Mouse (Mus musculus) neural tube, embryonic 11.5 days (tissue): Measurements from ENCODE around the gene Sema7a. TPM values are rescaled to one million over a fixed set of nuclear protein-coding genes. Genes with fewer than 3 reads are reported as not detected.

Source experiments
- ATAC-seq: fragments of 200-750 bp; cut with Nextera tagmentation; 2 replicates; pipeline ENCODE4 v1.8.0; 2017; ENCODE audit warnings: moderate number of reproducible peaks, mild to moderate bottlenecking, moderate TSS enrichment, moderate library complexity; ENCODE audit not compliant: insufficient read depth, low FRiP score, low TSS enrichment
- DNase-seq: peaks from one replicate; pipeline ENCODE4 v3.0.0-alpha.2; 2015; ENCODE audit warnings: low spot score
- H3K27ac ChIP-seq: fragments of 300-500 bp; sonication (generic); 2 replicates; pipeline ENCODE4 v1.5.1; 2014; ENCODE audit warnings: low read depth, mild to moderate bottlenecking, low read length
- H3K27me3 ChIP-seq: fragments of 300-500 bp; sonication (generic); 2 replicates; pipeline ENCODE4 v1.6.1; 2014; ENCODE audit warnings: mild to moderate bottlenecking, low read length, mixed read lengths; ENCODE audit not compliant: control insufficient read depth, insufficient read depth
- H3K36me3 ChIP-seq: fragments of 300-500 bp; sonication (generic); 2 replicates; pipeline ENCODE4 v1.6.1; 2014; ENCODE audit warnings: mild to moderate bottlenecking, low read length, moderate library complexity, mixed read lengths; ENCODE audit not compliant: control insufficient read depth, insufficient read depth
- H3K4me1 ChIP-seq: fragments of 300-500 bp; sonication (generic); 2 replicates; pipeline ENCODE4 v1.6.1; 2014; ENCODE audit warnings: low read length, mixed read lengths; ENCODE audit not compliant: control insufficient read depth, insufficient read depth
- H3K4me2 ChIP-seq: fragments of 300-500 bp; sonication (generic); 2 replicates; pipeline ENCODE4 v1.6.1; 2014; ENCODE audit warnings: low read depth, mild to moderate bottlenecking, moderate library complexity
- H3K4me3 ChIP-seq: fragments of 300-500 bp; sonication (generic); 2 replicates; pipeline ENCODE4 v1.5.1; 2014; ENCODE audit warnings: low read depth, low read length
- H3K9ac ChIP-seq: fragments of 300-500 bp; sonication (generic); 2 replicates; pipeline ENCODE4 v1.6.1; 2014; ENCODE audit warnings: mild to moderate bottlenecking, low read length
- H3K9me3 ChIP-seq: fragments of 300-500 bp; sonication (generic); 2 replicates; pipeline ENCODE4 v1.6.1; 2016; ENCODE audit warnings: low read length; ENCODE audit not compliant: control insufficient read depth
- WGBS: fragments of 180-500 bp; shearing (Covaris S2); extraction: QIAGEN DNeasy Blood & Tissue Kit; methylation state at CpG from one replicate; pipeline ENCODE4 v1.1.7; 2014; 5-methylcytosine and 5-hydroxymethylcytosine counted together
- polyA plus RNA-seq: library from polyadenylated mRNA; unstranded; fragments of >200 nt; fragmentation: Nextera tagmentation; extraction: Ambion mirVana; gene quantifications from 2 replicates; pipeline ENCODE4 v1.2.1, GENCODE M21; 2014

The Sema7a gene
- polyA plus RNA-seq, 1 experiment from 2014 or later, result 2.0 TPM

- Histone ChIP-seq H3K9me3 (no peaks in the 10 kb centered on the region), H3K36me3 (no peaks in the 10 kb centered on the region), H3K4me2 (peak overlapping the region; percentile 3; the same call in 1 of the 2 replicates), H3K27me3 (no peaks in the 10 kb centered on the region), H3K9ac (peak overlapping the region; percentile 14), H3K27ac (peak overlapping the region; percentile 34), H3K4me1 (no peaks in the 10 kb centered on the region), H3K4me3 (no peak overlapping the region)
- 63% methylated on average over 12 of the region's 12 CpGs for WGBS
- DNase-seq, result no peak
- peak; percentile 74 for ATAC-seq
These were observed 68.6 kb downstream of the Sema7a start for GRCm38 (mm10) chr9:58008336-58009014.

DNA sequence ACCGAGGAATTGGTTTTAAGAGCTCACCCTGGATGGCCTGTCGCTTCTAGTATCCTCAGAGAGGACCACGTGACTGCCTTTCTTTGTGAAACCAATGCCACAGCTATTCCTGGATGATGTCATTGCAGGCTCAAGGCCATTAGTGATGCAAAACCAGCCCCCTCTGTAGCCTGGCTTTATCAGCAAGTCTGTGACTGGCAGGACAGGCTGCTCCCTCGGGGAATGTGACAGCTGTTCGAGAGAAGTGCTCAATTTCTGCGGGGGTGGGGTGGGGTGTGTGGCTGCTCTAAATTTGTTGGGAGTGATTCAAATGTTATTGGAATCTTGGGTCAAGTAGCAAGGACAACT, 69.1 kb downstream of the Sema7a start:
- WGBS, result 6% methylated on average over 6 of the region's 6 CpGs
- Histone ChIP-seq H3K4me2 (peak overlapping the region; percentile 3; the same call in 1 of the 2 replicates), H3K4me3 (no peak overlapping the region), H3K9me3 (no peaks in the 10 kb centered on the region), H3K9ac (peak overlapping the region; percentile 14), H3K27me3 (no peaks in the 10 kb centered on the region), H3K27ac (peak overlapping the region; percentile 34; the same call in 1 of the 2 replicates), H3K36me3 (no peaks in the 10 kb centered on the region), H3K4me1 (no peaks in the 10 kb centered on the region)
- peak; percentile 72 for DNase-seq
- peak; percentile 86 for ATAC-seq

DNA sequence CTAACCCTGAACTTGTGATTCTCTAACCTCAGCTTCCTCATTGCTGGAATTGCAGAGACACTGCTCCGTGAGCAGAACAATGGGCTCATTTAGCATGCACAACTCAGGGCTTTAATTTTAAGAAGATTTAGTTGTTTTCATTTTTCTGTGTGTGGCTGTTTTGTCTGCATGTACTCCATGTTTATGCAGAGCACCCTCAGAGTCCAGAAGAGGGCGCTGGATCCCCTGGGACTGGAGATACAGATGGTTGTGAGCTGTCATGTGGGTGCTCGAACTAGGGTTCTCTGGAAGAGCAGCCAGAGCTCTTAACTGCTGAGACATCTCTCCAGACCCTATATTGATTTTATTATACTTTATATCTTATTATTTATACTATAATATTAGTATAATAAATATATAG, 69.7 kb downstream of the Sema7a start:
- WGBS, result 57% methylated on average over 3 of the region's 3 CpGs
- H3K27ac ChIP-seq, result no peak overlapping the region; the same call in 1 of the 2 replicates
- H3K9ac ChIP-seq, result no peak overlapping the region
- no peaks in the 10 kb centered on the region for H3K4me1 ChIP-seq
- H3K27me3 ChIP-seq, result no peaks in the 10 kb centered on the region
- no peak overlapping the region for H3K4me2 ChIP-seq
- no peak overlapping the region for H3K4me3 ChIP-seq
- H3K9me3 ChIP-seq, result no peaks in the 10 kb centered on the region
- no peak for ATAC-seq
- DNase-seq, result no peak
- no peaks in the 10 kb centered on the region for H3K36me3 ChIP-seq

GRCm38 (mm10) chr9:58011027-58011426, 71.1 kb downstream of the Sema7a start:
- Histone ChIP-seq H3K4me2 (no peak overlapping the region), H3K36me3 (no peaks in the 10 kb centered on the region), H3K4me1 (no peaks in the 10 kb centered on the region), H3K9me3 (no peaks in the 10 kb centered on the region), H3K9ac (no peak overlapping the region), H3K4me3 (no peak overlapping the region), H3K27ac (no peak overlapping the region), H3K27me3 (no peaks in the 10 kb centered on the region)
- no peak for DNase-seq
- no peak for ATAC-seq
- WGBS, result 37% methylated on average over 7 of the region's 7 CpGs

GRCm38 (mm10) chr9:58011552-58011951, 71.6 kb downstream of the Sema7a start:
- WGBS, result 82% methylated on average over 8 of the region's 8 CpGs
- Histone ChIP-seq H3K4me1 (no peaks in the 10 kb centered on the region), H3K4me2 (no peak overlapping the region), H3K27ac (no peak overlapping the region), H3K4me3 (no peak overlapping the region), H3K36me3 (no peaks in the 10 kb centered on the region), H3K9me3 (no peaks in the 10 kb centered on the region), H3K9ac (no peak overlapping the region), H3K27me3 (no peaks in the 10 kb centered on the region)
- DNase-seq, result no peak
- no peak for ATAC-seq

Other genes starting within 250 kb of the Sema7a start
- gene Edc3, start 231.6 kb upstream of the Sema7a start, polyA plus RNA-seq, result 30.2 and 31.1 TPM in 2 replicates
- 88.4 and 97.3 TPM in 2 replicates for gene Clk3, start 174.3 kb upstream of the Sema7a start, polyA plus RNA-seq
- 25.7 and 25.8 TPM in 2 replicates for gene Arid3b, start 103.3 kb upstream of the Sema7a start, polyA plus RNA-seq
- gene Ubl7, start 29.1 kb upstream of the Sema7a start, polyA plus RNA-seq, result 119 and 124 TPM in 2 replicates
- 0.16 TPM in 1 of 2 replicates, not detected in the other for gene Cyp11a1, start 66.3 kb downstream of the Sema7a start, polyA plus RNA-seq
- 53.7 and 55.2 TPM in 2 replicates for gene Stra6, start 123.7 kb downstream of the Sema7a start, polyA plus RNA-seq
- gene Ccdc33, start 178.7 kb downstream of the Sema7a start, polyA plus RNA-seq, result 0.08 and 0.22 TPM in 2 replicates